Comparison of ENCODE assay signal across 25 mouse cellular contexts in the genomic region with DNA sequence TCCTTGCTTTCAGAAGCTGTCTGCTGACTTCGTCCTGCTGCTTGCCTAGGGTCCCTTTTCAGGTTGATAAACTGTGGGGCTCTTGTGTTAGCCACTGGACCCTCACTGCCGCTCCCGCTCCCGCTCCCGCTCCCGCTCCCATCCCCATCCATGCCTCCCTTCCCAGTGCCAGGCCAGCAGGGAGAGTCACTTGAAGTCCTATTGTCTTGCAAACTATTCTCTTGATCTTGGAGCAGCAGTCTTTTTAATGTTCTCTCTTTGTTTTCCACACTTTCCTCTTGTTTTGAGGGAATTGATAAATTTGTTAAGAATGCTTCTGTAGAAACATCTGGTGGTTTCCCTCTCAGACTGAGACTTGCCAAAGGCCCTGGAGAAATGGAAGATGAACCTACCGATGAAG.
DNase-seq lines count a peak whose midpoint lies in the region; ATAC-seq and TF ChIP-seq lines count a peak whose summit lies in the region.
"Had no signal": no experiment of that assay in that cellular context is flagged by ENCODE, and none has a peak within 500 bp of the region (broad histone marks: within the 10 kb centered on the region; RNA-seq: fewer than 3 reads in every experiment).

No protein-coding gene starts in this region.

- no peak for TF ChIP-seq CTCF in E14TG2a.4 (conservative IDR thresholded peaks at IDR 0.05; ENCODE audit: low read length)

- peak; percentile 85 for DNase-seq in ES-CJ7 (ENCODE audit: low read depth, low spot score)
- peak; percentile 91 for DNase-seq in R1 (ENCODE audit: low read depth, low spot score)
- DNase-seq in ZHBTc4 (ENCODE audit: low read depth, low spot score): peak; percentile 92
- no peak for DNase-seq in midbrain, embryonic 14.5 days
- no peak for DNase-seq in MN1 (ENCODE audit: low spot score)
- no peak for DNase-seq in urinary bladder, postnatal 25 days (ENCODE audit: low spot score)
- DNase-seq: adrenal gland, adult 8-10 months; adrenal gland, postnatal 14 days; adrenal gland, postnatal 36 days; cerebellum, adult 11-12 months; cerebellum, adult 2 months; cerebellum, adult 9-10 months; cerebellum, postnatal 10 days; cerebellum, postnatal 25 days; embryo, embryonic 11 days had no signal

- H3K36me3 ChIP-seq in E14TG2a.4 (ENCODE audit: insufficient read depth, low read length): peaks cover 72% of the 10 kb centered on the region
- peaks cover 62% of the 10 kb centered on the region for H3K36me3 ChIP-seq in midbrain, embryonic 14.5 days (ENCODE audit: control insufficient read depth, insufficient read depth, low read length)

- WGBS in midbrain, embryonic 14.5 days: 84% methylated on average over 7 of the region's 7 CpGs

- no peaks in the 10 kb centered on the region for H3K9me3 ChIP-seq in E14TG2a.4 (ENCODE audit: low read length)
- no peaks in the 10 kb centered on the region for H3K9me3 ChIP-seq in midbrain, embryonic 14.5 days (ENCODE audit: control insufficient read depth, low read length)
- H3K9me3 ChIP-seq: embryonic facial prominence, embryonic 13.5 days; embryonic facial prominence, embryonic 15.5 days; forebrain, embryonic 10.5 days; forebrain, embryonic 12.5 days; G1E had no signal

- no peak overlapping the region for H3K4me2 ChIP-seq in midbrain, embryonic 14.5 days (ENCODE audit: low read length)
- H3K4me2 ChIP-seq: embryonic facial prominence, embryonic 13.5 days; embryonic facial prominence, embryonic 15.5 days; forebrain, embryonic 12.5 days had no signal

- H3K9ac ChIP-seq in midbrain, embryonic 14.5 days (replicated peaks; ENCODE audit: low read length): no peak overlapping the region
- H3K9ac ChIP-seq: embryonic facial prominence, embryonic 13.5 days; embryonic facial prominence, embryonic 15.5 days; forebrain, embryonic 12.5 days had no signal

- H3K27ac ChIP-seq in midbrain, embryonic 14.5 days (replicated peaks; ENCODE audit: low read depth, low read length): no peak overlapping the region
- H3K27ac ChIP-seq: embryonic facial prominence, embryonic 13.5 days; embryonic facial prominence, embryonic 15.5 days; forebrain, embryonic 10.5 days; forebrain, embryonic 12.5 days had no signal

- H3K4me1 ChIP-seq in E14TG2a.4 (replicated peaks; ENCODE audit: low read depth, low read length): peaks cover 34% of the 10 kb centered on the region
- H3K4me1 ChIP-seq in midbrain, embryonic 14.5 days (ENCODE audit: control insufficient read depth, insufficient read depth, low read length): no peaks in the 10 kb centered on the region
- H3K4me1 ChIP-seq: embryonic facial prominence, embryonic 13.5 days; embryonic facial prominence, embryonic 15.5 days; forebrain, embryonic 10.5 days; forebrain, embryonic 12.5 days had no signal

- no peak for ATAC-seq in midbrain, embryonic 14.5 days (ENCODE audit: low FRiP score, low TSS enrichment)
- ATAC-seq: activated CD4-positive, CD25-positive, alpha-beta regulatory T cell, adult 4 months; forebrain, embryonic 14.5 days; forebrain, embryonic 16.5 days had no signal

- peak overlapping the region; percentile 53 for H3K4me3 ChIP-seq in E14TG2a.4 (replicated peaks; ENCODE audit: low read length)
- H3K4me3 ChIP-seq in midbrain, embryonic 14.5 days (replicated peaks; ENCODE audit: low read depth, low read length): no peak overlapping the region
- H3K4me3 ChIP-seq: embryonic facial prominence, embryonic 13.5 days; embryonic facial prominence, embryonic 15.5 days; erythroblast, embryonic 14.5 days; forebrain, embryonic 10.5 days; forebrain, embryonic 12.5 days had no signal

- H3K27me3 ChIP-seq in E14TG2a.4 (ENCODE audit: insufficient read depth, low read length): no peaks in the 10 kb centered on the region
- H3K27me3 ChIP-seq in midbrain, embryonic 14.5 days (ENCODE audit: control insufficient read depth, insufficient read depth, low read length): no peaks in the 10 kb centered on the region
- H3K27me3 ChIP-seq: embryonic facial prominence, embryonic 13.5 days; embryonic facial prominence, embryonic 15.5 days; forebrain, embryonic 12.5 days had no signal

Comparison
In these comparisons a context has a peak if more than half of its experiments do, and no peak if none do; other contexts are left out.
1. DNase-seq: peak in ES-CJ7 (single experiment), R1 (single experiment) and ZHBTc4 (single experiment); none in midbrain, embryonic 14.5 days (single experiment), MN1 (single experiment) and urinary bladder, postnatal 25 days (single experiment).